ENCODE assay signal across 21 mouse cellular contexts in the genomic region with DNA sequence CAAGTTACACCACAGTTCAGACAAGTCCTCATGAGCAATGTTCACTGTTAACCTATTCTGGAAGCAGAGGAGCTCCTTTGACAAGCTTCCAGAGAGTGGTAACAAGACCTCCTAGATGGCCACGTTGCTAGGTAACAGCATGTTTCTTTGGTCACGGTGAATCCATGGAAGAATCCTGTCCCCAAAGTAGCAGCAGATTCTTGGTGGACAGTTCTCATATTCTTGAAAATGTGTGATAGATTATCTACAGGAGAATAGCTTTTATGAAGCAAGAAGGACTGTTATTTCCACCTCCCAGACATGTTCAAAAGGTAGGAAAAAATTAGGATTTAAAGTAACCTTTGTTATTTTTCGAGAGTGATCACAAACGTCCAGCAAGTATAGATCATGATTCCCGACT. TPM values are rescaled to one million over a fixed set of nuclear protein-coding genes. Genes with fewer than 3 reads are reported as not detected.
"Had no signal": no experiment of that assay in that cellular context is flagged by ENCODE, and none has a peak within 500 bp of the region (broad histone marks: within the 10 kb centered on the region; RNA-seq: fewer than 3 reads in every experiment).

Gm29133 (plus strand) TSS at position 301 of the 400 bp plus-strand sequence.

- H3K27ac ChIP-seq: left cerebral cortex, adult 2 months; limb, embryonic 15.5 days; liver, embryonic 12.5 days; midbrain, embryonic 13.5 days; neural tube, embryonic 15.5 days; stomach, postnatal 0 days had no signal

- H3K36me3 ChIP-seq: limb, embryonic 15.5 days; liver, embryonic 12.5 days; midbrain, embryonic 13.5 days; neural tube, embryonic 15.5 days had no signal

- H3K27me3 ChIP-seq: limb, embryonic 15.5 days; liver, embryonic 12.5 days; midbrain, embryonic 13.5 days; neural tube, embryonic 15.5 days had no signal

- H3K9ac ChIP-seq: limb, embryonic 15.5 days; liver, embryonic 12.5 days; lung, embryonic 14.5 days; midbrain, embryonic 13.5 days; neural tube, embryonic 15.5 days had no signal

- H3K4me3 ChIP-seq: left cerebral cortex, adult 2 months; limb, embryonic 15.5 days; liver, embryonic 12.5 days; midbrain, embryonic 13.5 days; myocyte; neural tube, embryonic 15.5 days had no signal

- DNase-seq: kidney, postnatal 25 days; lung, embryonic 14.5 days; lung, postnatal 10 days; lung, postnatal 4 days; right cerebral cortex, adult 18-20 months; right cerebral cortex, postnatal 25 days; thymus, postnatal 4 days had no signal

- ATAC-seq: liver, embryonic 12.5 days; midbrain, embryonic 13.5 days had no signal

- H3K9me3 ChIP-seq: limb, embryonic 15.5 days; liver, embryonic 12.5 days; midbrain, embryonic 13.5 days; neural tube, embryonic 15.5 days had no signal

- H3K4me2 ChIP-seq: limb, embryonic 15.5 days; liver, embryonic 12.5 days; lung, embryonic 14.5 days; midbrain, embryonic 13.5 days; neural tube, embryonic 15.5 days had no signal

- H3K4me1 ChIP-seq: limb, embryonic 15.5 days; liver, embryonic 12.5 days; midbrain, embryonic 13.5 days; neural tube, embryonic 15.5 days had no signal

RNA-seq across cellular contexts. Expression of gene Gm29133, which starts in this region (rescaled TPM):
- total RNA-seq: layer of hippocampus, postnatal 25 days; left cerebral cortex, adult 2 months; left cerebral cortex, postnatal 14 days; megakaryocyte, adult 5-6 weeks had no signal
- polyA plus RNA-seq: kidney, embryonic 16.5 days; limb, embryonic 11.5 days; limb, embryonic 15.5 days; liver, embryonic 12.5 days; liver, embryonic 16.5 days; lung, embryonic 14.5 days; midbrain, embryonic 13.5 days; myocyte; neural tube, embryonic 11.5 days; neural tube, embryonic 15.5 days; stomach, postnatal 0 days had no signal
